Mouse (Mus musculus) activated CD4-positive, CD25-positive, alpha-beta regulatory T cell, adult 4 months (primary cell): Measurements from ENCODE around the gene Srrt. TPM values are rescaled to one million over a fixed set of nuclear protein-coding genes. Genes with fewer than 3 reads are reported as not detected.

Experiments
- ATAC-seq: one replicate; pipeline ENCODE4 v1.8.0; 2017
- polyA plus RNA-seq, 2 experiments: library from polyadenylated mRNA; unstranded; fragments of 100-300 nt; shearing (Covaris generic); gene quantifications; one replicate each; pipeline ENCODE4 v1.2.1; 2017

Gene Srrt
- polyA plus RNA-seq = 10 to 100 TPM; 65.0 to 75.8 TPM

DNA sequence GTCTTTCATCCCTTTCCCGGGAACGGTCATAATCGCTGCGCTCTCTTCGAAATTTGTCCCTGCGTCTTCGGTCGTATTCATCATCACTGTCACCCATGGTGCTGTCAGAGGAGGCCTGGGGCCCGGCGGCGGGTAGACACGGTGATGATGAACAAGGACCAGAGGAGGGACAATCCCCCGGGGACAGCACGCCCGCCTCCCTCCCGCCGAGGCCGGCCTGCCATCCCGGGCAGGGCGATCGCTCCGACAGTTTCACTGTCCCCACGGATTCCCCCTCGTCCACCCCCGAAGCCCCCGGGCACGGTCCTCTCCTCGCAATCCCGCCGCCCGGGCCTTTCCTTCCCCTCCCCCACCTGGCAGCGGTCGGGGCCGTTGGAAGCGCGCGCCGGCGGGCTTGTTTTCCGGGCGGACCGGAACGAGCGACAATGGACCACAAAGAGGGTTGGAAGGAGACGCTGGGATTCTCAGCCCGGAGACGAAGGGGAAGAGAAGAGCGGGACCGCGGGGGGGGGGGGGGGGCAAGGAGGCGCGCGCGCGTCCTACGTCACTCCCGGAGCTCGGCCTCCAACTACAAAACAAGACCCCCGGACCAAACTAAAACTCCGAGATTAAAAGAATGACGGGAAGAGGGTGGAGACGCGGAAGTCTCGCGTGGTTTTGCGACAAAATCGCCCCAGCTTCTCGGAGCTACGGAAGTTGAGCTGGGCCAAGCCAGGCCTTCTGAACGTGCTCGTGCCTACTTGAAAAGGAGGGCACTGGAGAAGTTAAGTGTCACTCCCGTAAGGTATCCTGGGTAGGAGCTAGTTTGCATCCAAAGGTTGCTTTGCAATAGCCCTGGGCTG, at the start of gene Srrt:
Srrt (minus strand) TSS at position 604 of the 842 bp plus-strand sequence.
- peak; percentile 85 for ATAC-seq

DNA sequence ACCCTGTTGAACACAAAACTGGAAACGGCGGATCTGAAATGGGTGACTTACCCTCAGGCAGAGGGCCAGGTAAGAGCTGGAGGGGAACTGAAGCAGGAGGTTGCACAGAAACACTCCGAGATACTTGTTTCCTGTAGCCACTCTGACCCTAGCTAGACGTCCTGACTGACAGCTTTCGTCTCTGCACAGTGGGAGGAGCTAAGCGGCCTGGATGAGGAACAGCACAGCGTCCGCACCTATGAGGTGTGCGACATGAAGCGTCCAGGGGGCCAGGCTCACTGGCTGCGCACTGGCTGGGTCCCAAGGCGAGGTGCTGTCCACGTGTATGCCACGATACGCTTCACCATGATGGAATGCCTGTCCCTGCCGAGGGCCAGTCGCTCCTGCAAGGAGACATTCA, 46.6 kb upstream of the Srrt start:
- ATAC-seq = no peak

DNA sequence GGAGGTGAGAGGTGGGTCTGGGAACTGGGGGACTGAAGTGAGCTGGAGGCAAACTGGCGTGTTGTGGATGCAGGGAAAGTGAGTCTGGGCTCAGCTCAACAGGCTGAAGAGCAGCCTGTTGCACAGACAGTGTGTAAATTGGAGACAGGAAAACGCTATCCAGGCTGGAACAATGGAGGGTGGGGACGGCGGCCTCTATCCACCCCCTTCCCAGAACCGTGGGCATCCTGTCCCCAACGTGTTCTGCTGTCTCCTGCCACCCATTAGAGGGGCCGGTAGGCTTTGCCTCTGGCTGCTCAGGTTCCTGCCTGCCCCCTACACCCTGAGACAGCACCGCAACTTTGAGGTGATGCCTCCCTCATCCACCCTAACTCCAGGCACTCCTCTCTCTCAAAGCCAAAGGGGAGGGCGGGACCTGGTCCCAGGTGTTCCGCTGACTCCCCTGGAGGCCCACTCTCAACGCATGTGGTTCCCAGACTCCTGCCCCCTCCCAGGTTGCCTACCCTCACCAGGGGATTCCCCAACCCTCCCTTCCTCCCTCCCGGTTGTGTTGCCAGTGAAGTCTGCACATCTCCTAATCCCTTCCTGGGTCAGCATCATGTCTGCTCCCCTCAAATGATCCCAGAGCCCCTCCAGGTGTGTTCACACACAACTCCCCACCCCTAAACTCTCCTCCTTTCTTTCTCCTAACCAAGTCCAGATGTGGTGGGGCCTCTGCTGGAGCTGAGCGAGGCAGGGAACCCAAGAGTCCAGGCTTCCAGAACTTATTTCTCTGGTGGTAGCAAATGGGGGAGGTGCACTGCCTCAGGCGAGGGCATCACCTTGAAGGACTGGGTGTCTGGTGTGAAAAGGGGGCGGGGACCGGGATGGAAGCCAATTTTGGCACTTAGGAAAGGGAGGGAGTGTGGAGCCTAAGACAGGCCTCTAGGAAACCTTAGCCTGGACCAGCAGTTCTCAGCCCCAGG, 44.8 kb upstream of the Srrt start:
- no peak for ATAC-seq

- no peak for ATAC-seq
These were observed 43.9 kb upstream of the Srrt start for GRCm38 (mm10) chr5:137351394-137351793.

DNA sequence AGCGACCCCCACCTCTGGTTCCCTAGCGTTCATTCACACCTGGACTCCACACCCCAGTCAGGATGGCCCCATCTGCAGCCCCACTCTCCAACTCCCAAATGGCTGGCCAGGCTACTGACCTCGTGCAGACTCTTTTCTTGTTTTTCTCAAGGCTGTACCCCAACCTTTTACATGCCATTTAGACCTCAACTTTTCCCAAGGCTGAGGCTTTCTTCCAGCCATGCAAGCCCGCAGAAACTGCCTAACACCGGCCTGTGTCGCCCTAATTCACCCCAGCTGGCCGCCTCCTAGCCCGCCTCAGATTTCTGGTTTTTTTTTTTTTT, 43.5 kb upstream of the Srrt start:
- ATAC-seq = no peak

- no peak for ATAC-seq
These were observed 43.0 kb upstream of the Srrt start for GRCm38 (mm10) chr5:137350205-137351057.

GRCm38 (mm10) chr5:137349384-137350204, 42.1 kb upstream of the Srrt start, which contains the start of gene Ephb4:
Ephb4 (plus strand) TSS chr5:137350109.
- no peak for ATAC-seq

GRCm38 (mm10) chr5:137348482-137349383, 41.3 kb upstream of the Srrt start:
- ATAC-seq = no peak

GRCm38 (mm10) chr5:137347856-137348255, 40.4 kb upstream of the Srrt start:
- no peak for ATAC-seq

GRCm38 (mm10) chr5:137346983-137347382, 39.5 kb upstream of the Srrt start:
- ATAC-seq = no peak

- ATAC-seq = no peak
These were observed 38.9 kb upstream of the Srrt start for GRCm38 (mm10) chr5:137346388-137346787.

- no peak for ATAC-seq
These were observed 38.3 kb upstream of the Srrt start for GRCm38 (mm10) chr5:137345821-137346220.

GRCm38 (mm10) chr5:137343869-137344268, 36.4 kb upstream of the Srrt start:
- ATAC-seq = no peak

DNA sequence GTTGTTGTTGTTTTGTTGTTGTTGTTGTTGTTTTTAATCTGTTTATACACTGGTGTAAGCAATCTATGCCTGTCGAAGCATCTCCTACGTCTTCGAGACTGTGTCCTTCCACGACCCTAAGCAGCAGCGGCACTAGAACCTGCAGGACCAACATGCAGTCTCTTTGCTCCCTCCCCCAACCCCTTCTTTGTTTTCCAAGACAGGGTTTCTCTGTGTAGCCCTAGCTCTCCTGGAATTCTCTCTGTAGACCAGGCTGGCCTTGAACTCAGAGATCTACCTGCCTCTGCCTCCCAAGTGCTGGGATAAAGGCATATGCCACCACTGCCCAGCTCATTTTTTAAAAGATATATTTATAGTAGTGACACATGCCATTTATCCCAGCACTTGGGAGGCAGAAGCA, 35.9 kb upstream of the Srrt start:
- ATAC-seq = no peak

DNA sequence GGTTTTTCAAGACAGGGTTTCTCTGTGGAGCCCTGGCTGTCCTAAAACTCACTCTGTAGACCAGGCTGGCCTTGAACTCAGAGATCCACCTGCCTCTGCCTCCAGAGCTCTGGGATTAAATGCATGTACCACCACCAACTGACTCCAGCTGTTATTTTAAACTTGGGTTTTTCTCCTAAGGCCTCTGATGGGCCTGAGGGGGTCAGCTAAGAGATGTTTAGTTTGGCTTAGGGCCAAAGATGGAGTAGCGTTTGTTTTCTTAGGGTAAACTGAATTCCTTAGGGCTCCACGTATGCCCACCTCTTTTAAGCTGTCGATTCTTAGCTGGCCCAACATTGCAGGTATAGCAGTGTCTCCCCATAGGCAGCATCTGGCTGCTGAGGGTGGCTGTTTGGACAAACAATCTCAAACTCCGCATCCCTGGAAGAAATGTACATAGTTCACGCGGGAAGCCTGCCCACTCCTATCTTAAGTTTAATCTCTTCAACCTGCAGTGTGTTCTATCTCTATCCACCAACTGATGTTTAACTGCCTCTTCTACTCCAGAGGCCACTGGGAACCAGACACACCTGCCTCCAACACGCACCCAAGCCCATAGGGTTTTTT, 35.0 kb upstream of the Srrt start:
- no peak for ATAC-seq

DNA sequence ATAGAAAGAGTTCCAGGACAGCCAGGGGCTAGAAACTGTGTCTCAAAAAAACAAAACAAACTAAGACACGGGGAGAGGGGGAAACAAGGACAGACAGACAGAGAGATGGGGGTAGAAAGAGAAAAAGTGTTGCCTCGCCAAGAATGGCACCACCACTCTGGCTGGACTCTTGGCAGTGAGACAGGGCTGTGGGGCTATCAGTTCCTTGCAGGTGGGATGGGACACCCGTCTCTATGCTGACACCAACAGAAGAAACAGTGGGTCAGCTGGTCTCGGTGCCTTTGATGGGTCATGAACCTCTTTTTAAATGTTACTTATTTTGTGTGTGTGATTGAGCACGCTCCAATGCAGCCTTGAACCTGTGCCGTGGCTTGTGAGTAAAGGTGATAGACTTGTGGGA, 32.7 kb upstream of the Srrt start:
- no peak for ATAC-seq

GRCm38 (mm10) chr5:137339290-137339979, 32.0 kb upstream of the Srrt start:
- ATAC-seq = no peak

DNA sequence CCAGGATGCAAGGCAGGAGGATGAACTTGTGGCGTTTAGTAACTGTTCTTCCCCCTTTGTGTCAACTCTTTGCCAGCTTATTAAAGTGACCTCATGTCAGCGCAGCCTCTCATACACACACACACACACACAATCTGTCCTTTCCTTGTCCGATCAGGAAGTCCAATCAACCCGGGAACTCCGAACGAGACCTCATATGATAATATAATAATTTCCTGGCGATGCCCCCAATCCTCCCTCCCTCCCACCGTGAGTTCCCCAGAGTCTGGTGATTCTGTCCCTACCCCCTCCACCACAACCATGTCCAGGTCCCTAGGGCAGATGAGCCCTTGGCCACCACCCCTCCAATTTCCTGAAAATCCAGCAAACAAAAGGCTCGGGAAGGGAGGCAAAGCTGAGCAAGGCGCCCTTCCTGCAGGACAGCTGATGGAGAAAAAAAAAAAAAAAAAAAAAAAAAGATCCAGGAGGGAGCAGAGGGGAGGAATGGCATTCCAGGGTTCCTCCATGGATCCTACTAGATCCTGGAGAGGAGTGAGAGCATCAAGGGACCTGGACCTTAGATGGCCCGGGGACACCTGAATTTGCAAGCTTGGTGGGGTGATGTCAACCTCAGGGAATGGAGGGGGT, 31.3 kb upstream of the Srrt start:
- no peak for ATAC-seq

DNA sequence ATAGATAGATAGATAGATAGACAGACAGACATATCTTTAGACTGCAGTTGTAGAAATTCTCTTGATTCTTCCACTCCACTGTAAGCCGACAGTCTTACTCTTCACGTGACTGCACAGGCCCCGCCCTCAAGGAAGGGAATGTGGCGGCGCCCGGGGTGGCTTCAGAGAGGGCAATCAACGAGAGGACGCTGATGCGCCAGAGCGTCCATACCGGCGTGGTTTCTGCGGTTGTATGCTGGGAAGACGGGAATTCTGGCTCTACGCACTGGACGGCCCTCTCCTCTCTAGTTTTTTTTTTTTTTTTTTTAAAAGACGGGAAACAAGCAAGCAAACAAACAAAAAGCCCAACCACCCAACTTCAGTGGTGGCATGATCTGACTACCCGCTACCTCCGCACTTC, 30.8 kb upstream of the Srrt start:
- ATAC-seq = peak; percentile 55
